Mouse (Mus musculus) CD8-positive naive resting alpha-beta T cell, adult 2 months (primary cell): ENCODE data around the gene Gm10118.

Source experiments
- DNase-seq, 2 experiments: peaks; one replicate each; pipeline ENCODE4 v3.0.0; 2022; ENCODE audit warnings: low read depth in 2 of 2, low spot score in 2 of 2

Gene Gm10118

GRCm38 (mm10) chr10:63927334-63927733 is at the start of gene Gm10118:
Gm10118 (minus strand) TSS chr10:63927434.
- no peak for DNase-seq

GRCm38 (mm10) chr10:63972300-63972699 is 45.1 kb upstream of the Gm10118 start:
- DNase-seq = no peak

GRCm38 (mm10) chr10:63954308-63954930 is 27.2 kb upstream of the Gm10118 start:
- no peak for DNase-seq

- DNase-seq = no peak
Measured at GRCm38 (mm10) chr10:63951481-63951880, 24.2 kb upstream of the Gm10118 start.

- no peak for DNase-seq
Measured at GRCm38 (mm10) chr10:63950867-63951266, 23.6 kb upstream of the Gm10118 start.

GRCm38 (mm10) chr10:63947266-63947665 is 20.0 kb upstream of the Gm10118 start:
- DNase-seq = no peak

GRCm38 (mm10) chr10:63945534-63945933 is 18.3 kb upstream of the Gm10118 start:
- no peak for DNase-seq

GRCm38 (mm10) chr10:63933946-63934345 is 6.7 kb upstream of the Gm10118 start:
- no peak for DNase-seq

- no peak for DNase-seq
Measured at GRCm38 (mm10) chr10:63908878-63909277, 18.4 kb downstream of the Gm10118 start.

- no peak for DNase-seq
Measured at GRCm38 (mm10) chr10:63899891-63900290, 27.3 kb downstream of the Gm10118 start.

- DNase-seq = no peak
Measured at GRCm38 (mm10) chr10:63894612-63895011, 32.6 kb downstream of the Gm10118 start.

- DNase-seq = no peak
Measured at GRCm38 (mm10) chr10:63886449-63887088, 40.7 kb downstream of the Gm10118 start.

- DNase-seq = no peak
Measured at GRCm38 (mm10) chr10:63880462-63880903, 46.8 kb downstream of the Gm10118 start.
